ENCODE assay signal across 14 mouse cellular contexts in genomic region chr12:55933417-55933816, GRCm38 (mm10).
DNase-seq lines count a peak whose midpoint lies in the region; ATAC-seq and TF ChIP-seq lines count a peak whose summit lies in the region.
"Had no signal": no experiment of that assay in that cellular context is flagged by ENCODE, and none has a peak within 500 bp of the region (broad histone marks: within the 10 kb centered on the region; RNA-seq: fewer than 3 reads in every experiment).

No protein-coding gene starts in this region.

- no peak overlapping the region for H3K9ac ChIP-seq in lung, embryonic 14.5 days
- no peak overlapping the region for H3K9ac ChIP-seq in hindbrain, embryonic 11.5 days (ENCODE audit: low read depth, low read length)
- H3K9ac ChIP-seq in midbrain, embryonic 15.5 days, result no peak overlapping the region
- no peak overlapping the region for H3K9ac ChIP-seq in kidney, embryonic 16.5 days (replicated peaks; ENCODE audit: low read length)
- no peak overlapping the region for H3K9ac ChIP-seq in intestine, postnatal 0 days (ENCODE audit: low read depth, low read length)
- H3K9ac ChIP-seq: heart, embryonic 15.5 days; liver, embryonic 13.5 days had no signal

- no peaks in the 10 kb centered on the region for H3K4me1 ChIP-seq in lung, embryonic 14.5 days (ENCODE audit: insufficient read depth)
- H3K4me1 ChIP-seq in hindbrain, embryonic 11.5 days (replicated peaks; ENCODE audit: control insufficient read depth, insufficient read depth, low read length), result no peaks in the 10 kb centered on the region
- peaks cover 4% of the 10 kb centered on the region for H3K4me1 ChIP-seq in midbrain, embryonic 15.5 days
- H3K4me1 ChIP-seq in kidney, embryonic 16.5 days (ENCODE audit: insufficient read depth, low read length), result no peaks in the 10 kb centered on the region
- no peaks in the 10 kb centered on the region for H3K4me1 ChIP-seq in intestine, postnatal 0 days (replicated peaks; ENCODE audit: control insufficient read depth, insufficient read depth, low read length)
- H3K4me1 ChIP-seq: heart, embryonic 15.5 days; liver, embryonic 13.5 days; megakaryocyte, embryonic 14.5 days had no signal

- ATAC-seq in lung, embryonic 14.5 days (ENCODE audit: insufficient read depth), result no peak
- ATAC-seq in hindbrain, embryonic 11.5 days (ENCODE audit: low FRiP score), result peak; percentile 53; the same call in 1 of the 2 replicates
- no peak for ATAC-seq in midbrain, embryonic 15.5 days (replicated peaks)
- ATAC-seq in kidney, embryonic 16.5 days (ENCODE audit: low FRiP score, low TSS enrichment), result no peak
- no peak for ATAC-seq in intestine, postnatal 0 days

- H3K4me3 ChIP-seq in lung, embryonic 14.5 days (ENCODE audit: low read depth, low read length), result no peak overlapping the region
- H3K4me3 ChIP-seq in hindbrain, embryonic 11.5 days (ENCODE audit: low read depth, low read length), result no peak overlapping the region
- no peak overlapping the region for H3K4me3 ChIP-seq in midbrain, embryonic 15.5 days
- no peak overlapping the region for H3K4me3 ChIP-seq in kidney, embryonic 16.5 days (ENCODE audit: low read length)
- H3K4me3 ChIP-seq in intestine, postnatal 0 days (ENCODE audit: low read depth, low read length), result no peak overlapping the region
- H3K4me3 ChIP-seq: heart, embryonic 15.5 days; liver, embryonic 13.5 days; megakaryocyte, embryonic 14.5 days had no signal

- H3K4me2 ChIP-seq in lung, embryonic 14.5 days, result 0 out of 2 replicates have a peak overlapping the region, but pooled peaks have one; percentile 10
- H3K4me2 ChIP-seq in hindbrain, embryonic 11.5 days (replicated peaks; ENCODE audit: low read depth, low read length), result no peak overlapping the region
- H3K4me2 ChIP-seq in midbrain, embryonic 15.5 days, result peak overlapping the region; percentile 7; the same call in 1 of the 2 replicates
- no peak overlapping the region for H3K4me2 ChIP-seq in kidney, embryonic 16.5 days (replicated peaks; ENCODE audit: low read depth, low read length)
- no peak overlapping the region for H3K4me2 ChIP-seq in intestine, postnatal 0 days (replicated peaks; ENCODE audit: low read depth)
- H3K4me2 ChIP-seq: heart, embryonic 15.5 days; liver, embryonic 13.5 days had no signal

- H3K36me3 ChIP-seq in lung, embryonic 14.5 days (ENCODE audit: insufficient read depth), result no peaks in the 10 kb centered on the region
- H3K36me3 ChIP-seq in hindbrain, embryonic 11.5 days (ENCODE audit: control insufficient read depth, insufficient read depth, low read length), result no peaks in the 10 kb centered on the region
- no peaks in the 10 kb centered on the region for H3K36me3 ChIP-seq in midbrain, embryonic 15.5 days (replicated peaks)
- H3K36me3 ChIP-seq in kidney, embryonic 16.5 days (ENCODE audit: insufficient read depth, low read length), result no peaks in the 10 kb centered on the region
- H3K36me3 ChIP-seq in intestine, postnatal 0 days (ENCODE audit: control insufficient read depth, insufficient read depth), result no peaks in the 10 kb centered on the region
- H3K36me3 ChIP-seq: heart, embryonic 15.5 days; liver, embryonic 13.5 days had no signal

- WGBS in lung, embryonic 14.5 days, result 65% methylated on average over 11 of the region's 11 CpGs
- 18% methylated on average over 11 of the region's 11 CpGs for WGBS in hindbrain, embryonic 11.5 days
- WGBS in midbrain, embryonic 15.5 days, result 12% methylated on average over 11 of the region's 11 CpGs
- 63% methylated on average over 11 of the region's 11 CpGs for whole genome bisulfite sequencing in kidney, embryonic 16.5 days
- WGBS in intestine, postnatal 0 days, result 70% methylated on average over 11 of the region's 11 CpGs

- H3K27me3 ChIP-seq in lung, embryonic 14.5 days (ENCODE audit: insufficient read depth, low read length), result no peaks in the 10 kb centered on the region
- H3K27me3 ChIP-seq in hindbrain, embryonic 11.5 days (ENCODE audit: control insufficient read depth, insufficient read depth, low read length), result peaks cover 60% of the 10 kb centered on the region
- H3K27me3 ChIP-seq in midbrain, embryonic 15.5 days (replicated peaks), result peaks cover 26% of the 10 kb centered on the region
- H3K27me3 ChIP-seq in kidney, embryonic 16.5 days (ENCODE audit: insufficient read depth, low read length), result no peaks in the 10 kb centered on the region
- no peaks in the 10 kb centered on the region for H3K27me3 ChIP-seq in intestine, postnatal 0 days (replicated peaks; ENCODE audit: control insufficient read depth, insufficient read depth, low read length)
- H3K27me3 ChIP-seq: heart, embryonic 15.5 days; liver, embryonic 13.5 days had no signal

- peak overlapping the region; percentile 60; the same call in 1 of the 2 replicates for H3K27ac ChIP-seq in lung, embryonic 14.5 days (ENCODE audit: low read depth)
- H3K27ac ChIP-seq in hindbrain, embryonic 11.5 days (ENCODE audit: low read depth, low read length), result no peak overlapping the region
- no peak overlapping the region for H3K27ac ChIP-seq in midbrain, embryonic 15.5 days
- H3K27ac ChIP-seq in kidney, embryonic 16.5 days (ENCODE audit: low read length), result no peak overlapping the region
- no peak overlapping the region for H3K27ac ChIP-seq in intestine, postnatal 0 days (ENCODE audit: low read depth, low read length)
- H3K27ac ChIP-seq: heart, embryonic 15.5 days; liver, embryonic 13.5 days had no signal

- H3K9me3 ChIP-seq in lung, embryonic 14.5 days (ENCODE audit: low read depth, low read length), result no peaks in the 10 kb centered on the region
- H3K9me3 ChIP-seq in hindbrain, embryonic 11.5 days (ENCODE audit: control insufficient read depth, low read length), result no peaks in the 10 kb centered on the region
- H3K9me3 ChIP-seq in midbrain, embryonic 15.5 days, result no peaks in the 10 kb centered on the region
- H3K9me3 ChIP-seq in kidney, embryonic 16.5 days (ENCODE audit: low read length), result no peaks in the 10 kb centered on the region
- H3K9me3 ChIP-seq in intestine, postnatal 0 days (ENCODE audit: control insufficient read depth), result no peaks in the 10 kb centered on the region
- H3K9me3 ChIP-seq: heart, embryonic 15.5 days; liver, embryonic 13.5 days; megakaryocyte, embryonic 14.5 days had no signal

- no peak for TF ChIP-seq CTCF in lung, embryonic 14.5 days (IDR thresholded peaks at IDR 0.05; ENCODE audit: low read depth)
- TF ChIP-seq CTCF in brain, embryonic 14.5 days (IDR thresholded peaks at IDR 0.05; ENCODE audit: borderline replicate concordance, extremely low read depth, insufficient read depth, insufficient read length), result no peak
- TF ChIP-seq CTCF in intestine, postnatal 0 days (IDR thresholded peaks at IDR 0.05; ENCODE audit: low read depth), result no peak

- no peak for DNase-seq in lung, embryonic 14.5 days
- DNase-seq in lung, postnatal 10 days, result no peak
- peak; percentile 32 for DNase-seq in brain, embryonic 14.5 days (ENCODE audit: low read depth)
- peak; percentile 41 for DNase-seq in hindbrain, embryonic 11.5 days (ENCODE audit: low spot score)
- no peak for DNase-seq in layer of hippocampus, adult 9-11 months
- DNase-seq: adrenal gland, postnatal 36 days; cerebellum, adult 11-12 months; kidney, postnatal 36 days; liver, embryonic 13.5 days had no signal

- no peak for TF ChIP-seq POLR2A in brain, embryonic 14.5 days (IDR thresholded peaks at IDR 0.05; ENCODE audit: borderline replicate concordance, extremely low read depth, insufficient read depth, insufficient read length, poor library complexity, severe bottlenecking)

Comparison
In these comparisons a context has a peak if more than half of its experiments do, and no peak if none do; other contexts are left out.
1. DNase-seq: peak in brain, embryonic 14.5 days (single experiment) and hindbrain, embryonic 11.5 days (single experiment); none in lung, embryonic 14.5 days (single experiment), lung, postnatal 10 days (single experiment) and layer of hippocampus, adult 9-11 months (single experiment).
2. H3K4me2 ChIP-seq: peak in lung, embryonic 14.5 days (single experiment) and midbrain, embryonic 15.5 days (single experiment); none in hindbrain, embryonic 11.5 days (single experiment), kidney, embryonic 16.5 days (single experiment) and intestine, postnatal 0 days (single experiment).